Mouse (Mus musculus): ENCODE results near the gene Hsd11b1.

Hsd11b1 gene

DNA sequence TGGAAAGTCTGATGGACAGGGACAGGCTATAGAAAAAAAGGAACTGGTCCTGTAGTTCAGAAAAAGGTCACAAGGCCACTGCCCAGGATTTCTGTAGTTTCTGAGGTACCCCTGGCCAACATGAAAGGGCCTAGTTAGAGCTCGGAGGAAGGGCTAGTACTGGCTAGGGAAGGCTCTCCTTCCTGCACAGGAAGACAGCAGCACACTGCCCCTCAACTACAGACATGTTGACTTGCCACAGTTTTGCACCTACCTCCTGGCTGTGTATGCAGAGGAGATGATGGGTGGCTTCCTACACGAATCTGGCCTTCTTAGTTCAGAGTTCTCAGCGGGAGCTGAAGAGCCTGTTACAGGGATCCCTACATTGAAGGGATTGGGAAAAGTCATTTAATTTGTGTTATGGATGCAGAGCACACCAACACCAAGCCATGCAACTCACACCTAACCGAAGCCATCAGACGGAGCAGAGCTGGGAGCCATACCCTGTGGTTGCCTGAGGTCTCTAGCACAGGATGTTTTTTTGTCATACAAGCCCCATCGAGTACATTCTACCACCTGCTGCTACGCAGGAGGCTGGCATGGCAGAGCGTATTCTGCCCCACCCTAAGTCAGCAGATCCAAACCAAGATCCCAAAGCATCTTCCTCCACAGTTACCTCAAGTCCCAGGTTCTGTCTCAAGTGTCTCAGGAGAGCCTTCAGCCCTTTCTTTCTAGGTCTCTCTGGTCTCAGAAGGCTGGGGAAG, 63.1 kb downstream of the Hsd11b1 start:
- DNase-seq: peak in 1 of 2 experiments; percentile 54

- DNase-seq: no peak
Observed at GRCm38 (mm10) chr1:193198312-193198711, 65.6 kb downstream of the Hsd11b1 start.

GRCm38 (mm10) chr1:193197494-193198205, 66.2 kb downstream of the Hsd11b1 start:
- DNase-seq: no peak

- DNase-seq: no peak
Observed at GRCm38 (mm10) chr1:193195169-193195810, 68.6 kb downstream of the Hsd11b1 start.

GRCm38 (mm10) chr1:193194416-193195140, 69.3 kb downstream of the Hsd11b1 start:
- DNase-seq: no peak

GRCm38 (mm10) chr1:193191675-193192283, 72.1 kb downstream of the Hsd11b1 start:
- DNase-seq: peak in 1 of 2 experiments; percentile 26

DNA sequence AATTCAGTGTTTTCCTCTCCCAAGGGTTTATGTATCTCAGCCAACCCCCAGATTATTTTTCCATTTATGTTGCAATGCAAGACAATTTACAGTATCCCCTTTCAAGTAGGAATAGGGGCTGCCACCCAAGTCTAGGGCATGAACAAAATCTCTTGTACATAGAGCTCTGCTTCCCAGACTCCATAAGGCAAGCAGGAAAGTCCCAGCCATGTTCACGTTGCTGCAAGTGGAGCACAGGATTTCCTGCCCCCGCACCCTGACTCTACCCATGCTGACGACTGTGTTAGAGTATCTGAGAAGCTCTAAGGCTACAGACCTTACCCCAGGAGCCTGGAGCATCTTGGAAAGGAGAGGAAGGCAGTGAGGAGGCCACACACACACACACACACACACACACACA, 74.1 kb downstream of the Hsd11b1 start:
- DNase-seq: no peak

DNA sequence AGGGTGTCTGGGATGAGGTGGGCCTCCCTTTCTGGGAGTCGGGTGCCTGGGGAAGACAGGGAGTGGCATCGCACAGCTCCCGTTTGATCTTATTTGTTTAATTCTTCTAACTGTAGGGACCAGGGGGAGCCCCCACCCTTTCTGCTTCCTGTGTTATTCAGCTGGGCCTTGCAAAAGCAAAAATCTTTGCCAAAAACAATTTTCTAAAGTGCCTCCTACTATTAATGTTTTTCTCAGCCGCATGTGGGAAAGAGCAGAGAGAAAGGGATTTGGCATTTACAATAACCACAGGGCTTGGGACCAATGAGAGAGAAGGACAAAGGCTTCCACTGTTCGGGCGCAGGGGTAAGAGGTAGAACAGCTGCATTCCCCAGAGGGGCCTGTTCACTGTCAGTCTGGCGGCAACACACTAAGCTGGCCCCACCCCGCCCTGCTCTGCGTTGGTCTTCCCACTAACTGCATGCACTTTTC, 74.7 kb downstream of the Hsd11b1 start:
- peak; percentile 59 for DNase-seq

GRCm38 (mm10) chr1:193188257-193188656, 75.6 kb downstream of the Hsd11b1 start:
- no peak for DNase-seq

GRCm38 (mm10) chr1:193181104-193181503, 82.8 kb downstream of the Hsd11b1 start:
- peak; percentile 21 to 33 for DNase-seq

- no peak for DNase-seq
Observed at GRCm38 (mm10) chr1:193174143-193174733, 89.6 kb downstream of the Hsd11b1 start.

DNA sequence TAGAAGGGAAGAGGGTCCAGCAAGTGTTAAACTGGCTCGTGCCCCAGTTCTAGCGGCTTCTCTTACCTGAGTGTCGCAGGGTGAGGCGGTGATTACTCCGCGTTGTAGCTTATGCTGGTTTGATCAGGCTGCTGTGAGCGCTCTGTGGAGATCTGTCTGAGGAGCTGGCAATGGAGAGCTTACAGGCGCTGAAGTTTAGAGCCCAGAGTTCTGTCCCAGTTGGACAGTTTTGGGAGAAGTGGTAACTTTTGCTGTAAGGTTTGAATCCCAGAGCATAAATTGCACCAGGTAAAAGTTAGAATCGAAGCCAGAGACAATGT, 90.1 kb downstream of the Hsd11b1 start:
- DNase-seq: no peak

- peak; percentile 98 for DNase-seq
Observed at GRCm38 (mm10) chr1:193172991-193173809, 90.7 kb downstream of the Hsd11b1 start.
